ENCODE assay signal across 8 mouse cellular contexts in the genomic region with DNA sequence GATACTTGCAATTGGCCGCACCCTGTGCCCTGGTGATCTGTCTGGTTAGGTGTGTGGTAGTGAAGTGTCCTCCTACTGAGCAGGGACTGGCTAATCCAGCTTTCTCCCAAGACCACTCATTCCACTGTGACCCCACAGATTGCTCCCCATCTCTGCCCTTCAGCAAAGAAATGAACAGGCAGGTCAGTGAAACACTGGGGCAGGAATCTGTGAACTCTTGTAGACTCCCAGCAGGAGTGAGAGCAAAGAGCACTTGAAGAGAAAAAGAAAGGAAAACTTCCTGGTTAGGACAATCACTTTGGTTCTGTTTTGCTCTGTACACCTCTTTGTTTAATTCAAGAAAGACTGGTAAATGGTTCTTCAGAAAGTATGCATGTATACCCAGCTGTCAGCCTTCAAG. TPM values are rescaled to one million over a fixed set of nuclear protein-coding genes. Genes with fewer than 3 reads are reported as not detected.
DNase-seq lines count a peak whose midpoint lies in the region; ATAC-seq and TF ChIP-seq lines count a peak whose summit lies in the region.

No protein-coding gene starts in this region.

- ATAC-seq in lung, embryonic 14.5 days (ENCODE audit: insufficient read depth) = no peak
- ATAC-seq in forebrain, embryonic 11.5 days (replicated peaks; ENCODE audit: low FRiP score) = no peak
- no peak for ATAC-seq in kidney, embryonic 15.5 days (replicated peaks; ENCODE audit: low FRiP score)
- ATAC-seq in granulocyte monocyte progenitor cell, adult 5-6 weeks (replicated peaks; ENCODE audit: poor library complexity, severe bottlenecking) = no peak

- H3K4me2 ChIP-seq in lung, embryonic 14.5 days = peak overlapping the region; percentile 65
- H3K4me2 ChIP-seq in forebrain, embryonic 11.5 days (ENCODE audit: low read depth, low read length, severe bottlenecking) = peak overlapping the region; percentile 75
- peak overlapping the region; percentile 80 for H3K4me2 ChIP-seq in kidney, embryonic 15.5 days

- H3K9me3 ChIP-seq in lung, embryonic 14.5 days (ENCODE audit: low read depth, low read length) = no peaks in the 10 kb centered on the region
- no peaks in the 10 kb centered on the region for H3K9me3 ChIP-seq in forebrain, embryonic 11.5 days (ENCODE audit: control insufficient read depth, low read length)
- H3K9me3 ChIP-seq in kidney, embryonic 15.5 days (replicated peaks) = no peaks in the 10 kb centered on the region

- no peaks in the 10 kb centered on the region for H3K4me1 ChIP-seq in lung, embryonic 14.5 days (ENCODE audit: insufficient read depth)
- H3K4me1 ChIP-seq in forebrain, embryonic 11.5 days (replicated peaks; ENCODE audit: control insufficient read depth, insufficient read depth, low read length) = no peaks in the 10 kb centered on the region
- H3K4me1 ChIP-seq in kidney, embryonic 15.5 days = peaks cover 13% of the 10 kb centered on the region
- peaks cover 12% of the 10 kb centered on the region for H3K4me1 ChIP-seq in olfactory bulb, adult 2 months (ENCODE audit: control insufficient read depth, insufficient read depth, low read length)

- WGBS in lung, embryonic 14.5 days = 0% methylated on average over 1 of the region's 1 CpGs
- WGBS in forebrain, embryonic 11.5 days = 15% methylated on average over 1 of the region's 1 CpGs
- 15% methylated on average over 1 of the region's 1 CpGs for WGBS in kidney, embryonic 15.5 days
- 70% methylated on average over 1 of the region's 1 CpGs for WGBS in olfactory bulb, adult 2 months

- H3K9ac ChIP-seq in lung, embryonic 14.5 days = peak overlapping the region; percentile 77
- H3K9ac ChIP-seq in forebrain, embryonic 11.5 days (ENCODE audit: low read length) = no peak overlapping the region; the same call in 1 of the 2 replicates
- peak overlapping the region; percentile 64 for H3K9ac ChIP-seq in kidney, embryonic 15.5 days

- peak overlapping the region; percentile 61 for H3K4me3 ChIP-seq in lung, embryonic 14.5 days (ENCODE audit: low read depth, low read length)
- peak overlapping the region; percentile 63 for H3K4me3 ChIP-seq in forebrain, embryonic 11.5 days (ENCODE audit: low read depth, low read length)
- H3K4me3 ChIP-seq in kidney, embryonic 15.5 days (replicated peaks) = peak overlapping the region; percentile 63
- peak overlapping the region; percentile 72 for H3K4me3 ChIP-seq in olfactory bulb, adult 2 months (ENCODE audit: insufficient read depth, low read depth, low read length)

- H3K36me3 ChIP-seq in lung, embryonic 14.5 days (ENCODE audit: insufficient read depth) = no peaks in the 10 kb centered on the region
- H3K36me3 ChIP-seq in forebrain, embryonic 11.5 days (ENCODE audit: control insufficient read depth, insufficient read depth, low read length) = no peaks in the 10 kb centered on the region
- H3K36me3 ChIP-seq in kidney, embryonic 15.5 days = no peaks in the 10 kb centered on the region

- peak; percentile 24 for DNase-seq in lung, embryonic 14.5 days
- DNase-seq in lung, postnatal 36 days = no peak
- no peak for DNase-seq in forebrain, embryonic 11.5 days (ENCODE audit: low spot score)
- no peak for DNase-seq in adrenal gland, postnatal 4 days (ENCODE audit: low spot score in 2 of 2)
- DNase-seq in frontal cortex, postnatal 14 days (ENCODE audit: low spot score in 2 of 2) = no peak

- no peak for TF ChIP-seq POLR2A in olfactory bulb, adult 2 months (IDR thresholded peaks at IDR 0.05; ENCODE audit: insufficient read depth, low read depth, low read length)

- H3K27ac ChIP-seq in lung, embryonic 14.5 days (ENCODE audit: low read depth) = peak overlapping the region; percentile 60; the same call in 1 of the 2 replicates
- no peak overlapping the region for H3K27ac ChIP-seq in forebrain, embryonic 11.5 days (ENCODE audit: low read depth, low read length)
- H3K27ac ChIP-seq in kidney, embryonic 15.5 days = peak overlapping the region; percentile 96
- peak overlapping the region; percentile 51; the same call in 1 of the 2 replicates for H3K27ac ChIP-seq in olfactory bulb, adult 2 months (ENCODE audit: insufficient read depth, low read depth, low read length)

- no peak for TF ChIP-seq CTCF in lung, embryonic 14.5 days (IDR thresholded peaks at IDR 0.05; ENCODE audit: low read depth)
- TF ChIP-seq CTCF in olfactory bulb, adult 2 months (IDR thresholded peaks at IDR 0.05; ENCODE audit: insufficient read depth, low read depth, low read length) = no peak

- H3K27me3 ChIP-seq in lung, embryonic 14.5 days (ENCODE audit: insufficient read depth, low read length) = no peaks in the 10 kb centered on the region
- no peaks in the 10 kb centered on the region for H3K27me3 ChIP-seq in forebrain, embryonic 11.5 days (ENCODE audit: control insufficient read depth, insufficient read depth, low read length)
- H3K27me3 ChIP-seq in kidney, embryonic 15.5 days = no peaks in the 10 kb centered on the region

RNA-seq across cellular contexts. Expression of gene Plxdc2, which starts 1.8 kb away (rescaled TPM):
- polyA plus RNA-seq in lung, embryonic 14.5 days (2014; fragmentation: Nextera tagmentation; extraction: Ambion mirVana) = 66.6 and 71.1 TPM in 2 replicates
- polyA plus RNA-seq in forebrain, embryonic 11.5 days (2014; fragmentation: Nextera tagmentation; extraction: Ambion mirVana) = 15.5 and 16.5 TPM in 2 replicates
- polyA plus RNA-seq in kidney, embryonic 15.5 days (2015; fragmentation: Nextera tagmentation; extraction: Ambion mirVana) = 37.5 and 39.4 TPM in 2 replicates
- not detected in 2 replicates for polyA plus RNA-seq in olfactory bulb, adult 2 months (2012; ENCODE audit: insufficient read depth, insufficient read length, low replicate concordance, missing spikeins)
- 10 to 100 TPM; 22.3 to 25.8 TPM for total RNA-seq in adrenal gland, postnatal 4 days (2021)
- total RNA-seq in granulocyte monocyte progenitor cell, adult 5-6 weeks (2014; fragmentation: Nextera tagmentation) = 0.17 TPM in 1 of 2 replicates, not detected in the other
- total RNA-seq in granulocyte monocyte progenitor cell, adult 5-6 weeks (2017) = not detected in 2 replicates
